Mouse (Mus musculus): ENCODE measurements at regions not wholly inside any gene's neighbourhood (a gene's known extent, or its start where the extent isn't known, plus 50 kb on each side); places are given as distances from the start of the nearest gene placed in this dataset.

- 64% methylated on average over 9 of the region's 9 CpGs for WGBS (ENCODE audit: insufficient replicate concordance)
- no peak overlapping the region for H3K9ac ChIP-seq (ENCODE audit: low read depth, low read length)
- H3K27me3 ChIP-seq (ENCODE audit: control insufficient read depth, insufficient read depth, low read length), result no peaks in the 10 kb centered on the region
- H3K4me2 ChIP-seq, result no peak overlapping the region
- H3K27ac ChIP-seq (ENCODE audit: low read depth, low read length), result no peak overlapping the region
- 0 out of 2 replicates have a peak, but pooled peaks cover 3% of the 10 kb centered on the region for H3K4me1 ChIP-seq (ENCODE audit: control insufficient read depth, insufficient read depth, low read length)
- H3K4me3 ChIP-seq (ENCODE audit: low read depth, low read length), result no peak overlapping the region
- no peaks in the 10 kb centered on the region for H3K36me3 ChIP-seq (ENCODE audit: control insufficient read depth, insufficient read depth, low read length)
- no peak for ATAC-seq (replicated peaks; ENCODE audit: insufficient number of reproducible peaks, low FRiP score, low TSS enrichment)
- H3K9me3 ChIP-seq (replicated peaks; ENCODE audit: control insufficient read depth, low read length), result no peaks in the 10 kb centered on the region
These were observed 510.0 kb downstream of the Adam3 start for GRCm38 (mm10) chr8:24215510-24216138.

GRCm38 (mm10) chr8:24214315-24214714 is 511.3 kb downstream of the Adam3 start:
- H3K9me3 ChIP-seq (replicated peaks; ENCODE audit: control insufficient read depth, low read length), result no peaks in the 10 kb centered on the region
- 86% methylated on average over 4 of the region's 4 CpGs for WGBS (ENCODE audit: insufficient replicate concordance)
- H3K9ac ChIP-seq (ENCODE audit: low read depth, low read length), result no peak overlapping the region
- H3K4me1 ChIP-seq (ENCODE audit: control insufficient read depth, insufficient read depth, low read length), result 0 out of 2 replicates have a peak, but pooled peaks cover 3% of the 10 kb centered on the region
- no peak overlapping the region for H3K27ac ChIP-seq (ENCODE audit: low read depth, low read length)
- no peaks in the 10 kb centered on the region for H3K36me3 ChIP-seq (ENCODE audit: control insufficient read depth, insufficient read depth, low read length)
- no peak for ATAC-seq (replicated peaks; ENCODE audit: insufficient number of reproducible peaks, low FRiP score, low TSS enrichment)
- no peak overlapping the region for H3K4me2 ChIP-seq
- no peak overlapping the region for H3K4me3 ChIP-seq (ENCODE audit: low read depth, low read length)
- H3K27me3 ChIP-seq (ENCODE audit: control insufficient read depth, insufficient read depth, low read length), result no peaks in the 10 kb centered on the region

GRCm38 (mm10) chr8:24212216-24213200 is 513.1 kb downstream of the Adam3 start:
- H3K4me3 ChIP-seq (ENCODE audit: low read depth, low read length), result no peak overlapping the region
- 76% methylated on average over 3 of the region's 3 CpGs for WGBS (ENCODE audit: insufficient replicate concordance)
- 0 out of 2 replicates have a peak, but pooled peaks cover 3% of the 10 kb centered on the region for H3K4me1 ChIP-seq (ENCODE audit: control insufficient read depth, insufficient read depth, low read length)
- ATAC-seq (replicated peaks; ENCODE audit: insufficient number of reproducible peaks, low FRiP score, low TSS enrichment), result no peak
- no peaks in the 10 kb centered on the region for H3K36me3 ChIP-seq (ENCODE audit: control insufficient read depth, insufficient read depth, low read length)
- no peak overlapping the region for H3K4me2 ChIP-seq
- H3K27me3 ChIP-seq (ENCODE audit: control insufficient read depth, insufficient read depth, low read length), result no peaks in the 10 kb centered on the region
- no peak overlapping the region for H3K9ac ChIP-seq (ENCODE audit: low read depth, low read length)
- no peak overlapping the region for H3K27ac ChIP-seq (ENCODE audit: low read depth, low read length)
- no peaks in the 10 kb centered on the region for H3K9me3 ChIP-seq (replicated peaks; ENCODE audit: control insufficient read depth, low read length)

GRCm38 (mm10) chr8:24211091-24211490 is 514.6 kb downstream of the Adam3 start:
- ATAC-seq (replicated peaks; ENCODE audit: insufficient number of reproducible peaks, low FRiP score, low TSS enrichment), result no peak
- 67% methylated on average over 1 of the region's 1 CpGs for WGBS (ENCODE audit: insufficient replicate concordance)
- Histone ChIP-seq H3K36me3 (ENCODE audit: control insufficient read depth, insufficient read depth, low read length) (no peaks in the 10 kb centered on the region), H3K9ac (ENCODE audit: low read depth, low read length) (no peak overlapping the region), H3K4me3 (ENCODE audit: low read depth, low read length) (no peak overlapping the region), H3K27me3 (ENCODE audit: control insufficient read depth, insufficient read depth, low read length) (no peaks in the 10 kb centered on the region), H3K4me1 (ENCODE audit: control insufficient read depth, insufficient read depth, low read length) (0 out of 2 replicates have a peak, but pooled peaks cover 3% of the 10 kb centered on the region), H3K4me2 (no peak overlapping the region), H3K9me3 (replicated peaks; ENCODE audit: control insufficient read depth, low read length) (no peaks in the 10 kb centered on the region), H3K27ac (ENCODE audit: low read depth, low read length) (no peak overlapping the region)
